Mouse (Mus musculus): ENCODE data around the gene Esp6.

DNA sequence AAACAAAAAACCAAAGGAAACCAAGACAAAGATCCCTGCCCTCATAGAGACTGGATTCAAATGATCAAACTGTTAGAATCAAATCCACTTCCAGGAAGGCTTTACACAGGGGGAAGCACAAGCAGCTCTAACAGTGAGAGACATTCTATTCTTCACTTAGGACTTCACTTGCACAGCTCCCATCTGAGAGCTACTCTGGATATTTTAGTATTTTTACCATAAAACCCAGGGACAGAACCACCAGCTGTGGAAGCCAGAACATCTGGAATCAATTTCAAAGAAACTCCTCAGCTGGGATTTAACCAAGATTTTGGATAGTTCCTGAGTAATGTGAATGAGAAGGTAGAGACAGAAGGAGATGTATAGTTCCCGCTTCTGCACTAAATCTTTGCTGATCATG lies 7.8 kb upstream of the Esp6 start:
- TF ChIP-seq POLR2A (IDR thresholded peaks at IDR 0.05; ENCODE audit: borderline replicate concordance, extremely low read depth, insufficient read depth, insufficient read length, poor library complexity, severe bottlenecking) (no peak), CTCF (IDR thresholded peaks at IDR 0.05; ENCODE audit: borderline replicate concordance, extremely low read depth, insufficient read depth, insufficient read length) (no peak)
